Mouse (Mus musculus) liver, embryonic 11.5 days (tissue): ENCODE results near the gene Uck2. TPM values are rescaled to one million over a fixed set of nuclear protein-coding genes. Genes with fewer than 3 reads are reported as not detected.

Source experiments
- ATAC-seq: fragments of 200-750 bp; cut with Nextera tagmentation; replicated peaks from 2 replicates; pipeline ENCODE4 v1.8.0; 2017; ENCODE audit warnings: moderate number of reproducible peaks, mild to moderate bottlenecking, moderate TSS enrichment, moderate library complexity; ENCODE audit not compliant: low FRiP score
- DNase-seq: peaks from one replicate; pipeline ENCODE4 v3.0.0-alpha.2; 2017; ENCODE audit warnings: low spot score
- H3K27ac ChIP-seq: fragments of 300-500 bp; sonication (generic); 2 replicates; pipeline ENCODE4 v1.5.1; 2014; ENCODE audit warnings: mild to moderate bottlenecking, low read depth, low read length, control low read depth
- H3K27me3 ChIP-seq: fragments of 300-500 bp; sonication (generic); replicated peaks from 2 replicates; pipeline ENCODE4 v1.6.1; 2014; ENCODE audit warnings: low read length, mixed read lengths; ENCODE audit not compliant: control insufficient read depth, insufficient read depth
- H3K36me3 ChIP-seq: fragments of 300-500 bp; sonication (generic); 2 replicates; pipeline ENCODE4 v1.6.1; 2014; ENCODE audit warnings: mild to moderate bottlenecking, low read length, moderate library complexity, mixed read lengths; ENCODE audit not compliant: control insufficient read depth, insufficient read depth
- H3K4me1 ChIP-seq: fragments of 300-500 bp; sonication (generic); replicated peaks from 2 replicates; pipeline ENCODE4 v1.6.1; 2014; ENCODE audit warnings: low read length, mixed read lengths; ENCODE audit not compliant: control insufficient read depth, insufficient read depth
- H3K4me2 ChIP-seq: fragments of 300-500 bp; sonication (generic); 2 replicates; pipeline ENCODE4 v1.6.1; 2014; ENCODE audit warnings: mild to moderate bottlenecking, control low read depth, moderate library complexity
- H3K4me3 ChIP-seq: fragments of 300-500 bp; sonication (generic); 2 replicates; pipeline ENCODE4 v1.5.1; 2014; ENCODE audit warnings: low read depth, low read length, control low read depth
- H3K9ac ChIP-seq: fragments of 300-500 bp; sonication (generic); 2 replicates; pipeline ENCODE4 v1.6.1; 2014; ENCODE audit warnings: low read depth, low read length, control low read depth
- H3K9me3 ChIP-seq: fragments of 300-500 bp; sonication (generic); 2 replicates; pipeline ENCODE4 v1.6.1; 2016; ENCODE audit warnings: low read length, inconsistent platforms, mixed read lengths; ENCODE audit not compliant: control insufficient read depth
- WGBS: fragments of 180-500 bp; shearing (Covaris S2); extraction: QIAGEN DNeasy Blood & Tissue Kit; methylation state at CpG from one replicate; pipeline ENCODE4 v1.1.7; 2014; 5-methylcytosine and 5-hydroxymethylcytosine counted together
- polyA plus RNA-seq: library from polyadenylated mRNA; unstranded; fragments of >200 nt; fragmentation: Nextera tagmentation; extraction: Ambion mirVana; gene quantifications from 2 replicates; pipeline ENCODE4 v1.2.1, GENCODE M21; 2014

Gene Uck2
- 144 and 156 TPM in 2 replicates for polyA plus RNA-seq

- Histone ChIP-seq H3K9ac (peak within 1 kb of the TSS; percentile 96), H3K27me3 (0 out of 2 replicates have a peak, but pooled peaks cover 6% of the 10 kb centered on the region), H3K9me3 (no peaks in the 10 kb centered on the region), H3K27ac (peak within 1 kb of the TSS; percentile 92), H3K4me3 (peak within 1 kb of the TSS; percentile 93), H3K4me1 (peaks cover 42% of the 10 kb centered on the region), H3K4me2 (peak within 1 kb of the TSS; percentile 74), H3K36me3 (no peaks in the 10 kb centered on the region)
- 0% methylated on average over 2 of the region's 2 CpGs for WGBS
- ATAC-seq (no peak), DNase-seq (no peak)
These were observed at the start of gene Uck2 for GRCm38 (mm10) chr1:167285320-167285355. Uck2 (minus strand) TSS chr1:167285320.

GRCm38 (mm10) chr1:167331106-167331505, 46.0 kb upstream of the Uck2 start:
- H3K27me3 ChIP-seq = no peaks in the 10 kb centered on the region
- H3K27ac ChIP-seq = no peak overlapping the region
- no peak overlapping the region for H3K4me3 ChIP-seq
- H3K4me1 ChIP-seq = no peaks in the 10 kb centered on the region
- DNase-seq (no peak), ATAC-seq (no peak)
- WGBS = 74% methylated on average over 8 of the region's 8 CpGs
- H3K9me3 ChIP-seq = no peaks in the 10 kb centered on the region
- peaks cover 19% of the 10 kb centered on the region for H3K36me3 ChIP-seq
- H3K9ac ChIP-seq = no peak overlapping the region
- H3K4me2 ChIP-seq = no peak overlapping the region

- H3K36me3 ChIP-seq = peaks cover 22% of the 10 kb centered on the region
- no peak overlapping the region for H3K27ac ChIP-seq
- H3K4me1 ChIP-seq = no peaks in the 10 kb centered on the region
- no peak overlapping the region for H3K9ac ChIP-seq
- no peaks in the 10 kb centered on the region for H3K27me3 ChIP-seq
- ATAC-seq (no peak), DNase-seq (no peak)
- no peak overlapping the region for H3K4me2 ChIP-seq
- WGBS = 91% methylated on average over 6 of the region's 6 CpGs
- no peak overlapping the region for H3K4me3 ChIP-seq
- no peaks in the 10 kb centered on the region for H3K9me3 ChIP-seq
These were observed 43.7 kb upstream of the Uck2 start for GRCm38 (mm10) chr1:167328776-167329175.

- H3K9me3 ChIP-seq = no peaks in the 10 kb centered on the region
- H3K4me3 ChIP-seq = no peak overlapping the region
- H3K4me1 ChIP-seq = no peaks in the 10 kb centered on the region
- DNase-seq (no peak), ATAC-seq (no peak)
- H3K36me3 ChIP-seq = peaks cover 30% of the 10 kb centered on the region
- no peak overlapping the region for H3K4me2 ChIP-seq
- no peaks in the 10 kb centered on the region for H3K27me3 ChIP-seq
- no peak overlapping the region for H3K9ac ChIP-seq
- WGBS = 93% methylated on average over 6 of the region's 6 CpGs
- H3K27ac ChIP-seq = no peak overlapping the region
These were observed 36.6 kb upstream of the Uck2 start for GRCm38 (mm10) chr1:167321691-167322090.

- Histone ChIP-seq H3K4me1 (peaks cover 7% of the 10 kb centered on the region), H3K27me3 (no peaks in the 10 kb centered on the region), H3K9me3 (no peaks in the 10 kb centered on the region), H3K36me3 (peaks cover 5% of the 10 kb centered on the region; the same call in 1 of the 2 replicates), H3K27ac (no peak overlapping the region), H3K9ac (no peak overlapping the region), H3K4me2 (no peak overlapping the region), H3K4me3 (no peak overlapping the region)
- no peak for ATAC-seq
- WGBS = 80% methylated on average over 4 of the region's 4 CpGs
- no peak for DNase-seq
These were observed 28.1 kb upstream of the Uck2 start for GRCm38 (mm10) chr1:167313220-167313619.

GRCm38 (mm10) chr1:167312367-167312766, 27.2 kb upstream of the Uck2 start:
- H3K4me3 ChIP-seq = no peak overlapping the region
- H3K27ac ChIP-seq = no peak overlapping the region
- no peak overlapping the region for H3K4me2 ChIP-seq
- no peak overlapping the region for H3K9ac ChIP-seq
- no peaks in the 10 kb centered on the region for H3K9me3 ChIP-seq
- DNase-seq = no peak
- H3K36me3 ChIP-seq = peaks cover 3% of the 10 kb centered on the region; the same call in 1 of the 2 replicates
- ATAC-seq = no peak
- no peaks in the 10 kb centered on the region for H3K27me3 ChIP-seq
- H3K4me1 ChIP-seq = peaks cover 7% of the 10 kb centered on the region

GRCm38 (mm10) chr1:167308261-167309054, 23.3 kb upstream of the Uck2 start, which contains the start of gene Tmco1:
Tmco1 (plus strand) TSS chr1:167308378.
- Histone ChIP-seq H3K9ac (peak within 1 kb of the TSS; percentile 100), H3K4me3 (peak within 1 kb of the TSS; percentile 94), H3K27ac (peak within 1 kb of the TSS; percentile 94), H3K27me3 (no peaks in the 10 kb centered on the region), H3K9me3 (no peaks in the 10 kb centered on the region), H3K4me2 (peak within 1 kb of the TSS; percentile 81), H3K36me3 (no peaks in the 10 kb centered on the region), H3K4me1 (peaks cover 12% of the 10 kb centered on the region)
- peak; percentile 96 for ATAC-seq
- WGBS = under 1% methylated on average over 82 of the region's 82 CpGs
- DNase-seq = peak; percentile 96

- no peaks in the 10 kb centered on the region for H3K36me3 ChIP-seq
- peak overlapping the region; percentile 94 for H3K4me3 ChIP-seq
- H3K4me1 ChIP-seq = peaks cover 12% of the 10 kb centered on the region
- peak overlapping the region; percentile 71 for H3K4me2 ChIP-seq
- 36% methylated on average over 11 of the region's 11 CpGs for WGBS
- 0 out of 2 replicates have a peak overlapping the region, but pooled peaks have one; percentile 94 for H3K27ac ChIP-seq
- no peaks in the 10 kb centered on the region for H3K27me3 ChIP-seq
- no peaks in the 10 kb centered on the region for H3K9me3 ChIP-seq
- DNase-seq = no peak
- no peak for ATAC-seq
- H3K9ac ChIP-seq = peak overlapping the region; percentile 100
These were observed 22.6 kb upstream of the Uck2 start for GRCm38 (mm10) chr1:167307674-167308073.

GRCm38 (mm10) chr1:167306451-167307240, 21.5 kb upstream of the Uck2 start:
- Histone ChIP-seq H3K4me3 (no peak overlapping the region), H3K27ac (no peak overlapping the region), H3K9ac (no peak overlapping the region), H3K36me3 (no peaks in the 10 kb centered on the region), H3K27me3 (no peaks in the 10 kb centered on the region), H3K9me3 (no peaks in the 10 kb centered on the region), H3K4me2 (peak overlapping the region; percentile 71; the same call in 1 of the 2 replicates), H3K4me1 (peaks cover 12% of the 10 kb centered on the region)
- WGBS = 57% methylated on average over 5 of the region's 5 CpGs
- no peak for DNase-seq
- no peak for ATAC-seq
